Mouse (Mus musculus) E14TG2a.4 (cell line): ENCODE results near the gene Zfp652.

Source experiments
- CTCF ChIP-seq: conservative IDR thresholded peaks from 2 replicates; pipeline ENCODE4 v1.5.1; 2014; ENCODE audit warnings: low read length
- POU5F1 ChIP-seq: IDR thresholded peaks from 2 replicates; pipeline ENCODE4 v1.6.1; 2014; ENCODE audit warnings: low read length, borderline replicate concordance

- TF ChIP-seq CTCF (no peak), POU5F1 (no peak)
Observed at GRCm38 (mm10) chr11:95833631-95834142, 121.2 kb downstream of the Zfp652 start.
